Mouse (Mus musculus): ENCODE measurements at regions not wholly inside any gene's neighbourhood (a gene's known extent, or its start where the extent isn't known, plus 50 kb on each side); places are given as distances from the start of the nearest gene placed in this dataset.

DNA sequence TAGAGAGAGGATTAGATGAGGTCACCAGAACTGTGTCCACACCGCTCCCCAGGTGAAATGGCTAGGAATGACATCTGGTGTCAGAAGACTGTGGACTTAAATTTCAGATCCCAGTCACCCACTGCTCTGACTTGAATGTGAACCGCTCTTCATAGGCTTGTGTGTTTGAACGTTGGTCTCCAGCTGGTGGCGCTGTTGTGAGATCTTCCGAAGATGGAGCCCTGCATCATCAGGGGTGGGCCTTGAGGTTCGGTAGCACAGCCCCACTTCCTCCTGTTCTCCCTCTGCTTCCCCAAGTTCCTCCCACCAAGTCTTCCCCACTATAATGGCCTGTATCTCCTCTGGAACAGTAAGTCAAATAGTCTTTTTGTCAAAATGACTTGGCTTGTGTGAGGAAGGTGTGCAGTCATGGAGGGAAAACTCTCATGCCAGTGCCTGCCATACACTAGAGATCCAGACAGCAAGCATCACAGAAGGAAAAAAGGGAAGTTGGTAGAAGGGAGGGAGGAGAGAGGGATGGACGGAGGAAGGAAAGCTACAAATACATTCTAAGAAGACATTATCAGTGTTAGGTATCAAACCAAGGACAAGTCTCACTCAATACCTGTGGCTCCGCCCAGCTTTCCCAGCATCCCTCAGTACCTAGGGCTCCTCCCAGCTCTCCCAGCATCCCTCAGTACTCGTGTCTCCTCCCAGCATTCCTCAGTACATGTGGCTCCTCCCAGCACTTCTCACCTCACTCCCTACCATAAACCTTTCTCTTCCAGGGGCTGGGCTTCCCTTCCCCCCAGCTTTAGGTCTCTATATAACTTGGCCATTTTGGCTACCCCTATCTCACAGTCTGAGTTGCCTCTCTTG is 423.9 kb upstream of the Jarid2 start:
- no peak for DNase-seq

DNA sequence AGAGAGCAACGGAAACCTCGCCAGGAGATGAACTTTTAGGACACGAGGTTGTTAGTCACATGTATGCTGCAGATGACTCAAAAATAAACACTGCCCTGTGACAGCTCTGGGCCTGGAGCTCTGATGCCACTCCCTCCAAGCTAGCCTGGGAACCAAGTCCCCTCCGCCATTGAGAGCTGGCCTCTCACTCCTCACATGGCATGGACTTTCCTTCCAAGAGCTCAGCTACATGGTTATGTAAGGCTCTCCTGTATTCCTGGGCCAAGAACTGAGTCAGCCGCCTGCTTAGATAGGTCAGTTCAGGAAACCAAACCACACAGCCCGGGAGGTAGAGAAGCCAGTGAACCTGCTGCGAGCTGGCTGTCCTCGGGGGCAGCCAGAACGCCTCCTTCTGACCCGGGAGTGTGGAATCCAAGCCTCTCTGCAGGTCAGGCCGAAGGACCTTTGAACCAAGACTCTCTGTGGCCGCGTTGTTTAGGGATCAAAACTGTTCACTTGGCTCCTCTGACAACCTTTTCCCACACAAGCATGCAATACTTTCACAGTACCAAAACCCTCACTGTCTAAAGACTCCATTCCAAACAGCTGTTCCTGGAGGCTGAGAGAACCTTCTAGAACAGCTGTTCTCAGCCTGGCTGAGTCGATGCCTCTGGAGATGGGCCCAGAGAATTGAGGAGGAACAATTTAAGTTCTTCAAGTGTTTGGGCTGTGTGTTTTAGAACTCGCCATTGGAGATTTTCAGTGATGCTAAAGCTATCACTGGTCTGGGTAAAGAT is 422.8 kb upstream of the Jarid2 start:
- peak; percentile 58 for DNase-seq

DNA sequence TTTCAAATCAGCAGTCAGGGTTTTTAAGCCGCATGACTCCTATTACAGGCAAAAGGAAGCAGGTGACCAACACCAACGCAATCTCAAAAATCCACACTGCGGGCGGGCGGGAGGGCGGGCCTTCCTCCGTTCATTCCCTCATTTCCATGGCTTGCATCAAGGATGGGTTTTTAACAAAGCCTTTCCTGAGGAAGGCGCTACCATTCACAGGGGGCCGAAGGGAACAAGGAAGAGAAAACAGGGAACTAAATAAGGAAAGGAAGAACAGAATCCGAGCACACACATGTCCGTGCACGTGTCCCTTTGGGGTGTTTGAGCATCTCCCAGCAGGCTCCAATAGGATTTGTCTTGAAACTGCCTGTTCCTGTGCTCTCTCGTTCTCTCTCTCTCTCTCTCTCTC is 421.0 kb upstream of the Jarid2 start:
- no peak for DNase-seq

DNA sequence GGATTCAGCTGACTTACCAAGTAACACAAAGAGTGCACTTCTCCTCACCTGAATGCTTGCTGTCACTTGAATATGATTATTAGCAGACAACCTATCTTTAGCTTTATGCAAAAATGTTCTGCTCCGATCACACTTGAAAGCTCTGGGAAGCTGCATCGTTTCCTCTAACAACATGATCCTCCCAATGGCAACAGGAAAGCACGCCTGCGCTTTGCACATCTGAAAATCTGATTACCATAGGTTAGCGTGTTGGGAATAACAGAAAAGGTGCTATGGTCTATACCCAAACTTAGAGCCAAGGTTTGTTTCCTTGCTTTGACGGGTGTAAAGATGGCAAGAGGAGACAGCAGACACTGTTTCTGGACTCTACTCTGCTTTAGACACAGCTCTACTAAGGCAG is 417.0 kb upstream of the Jarid2 start:
- no peak for DNase-seq

DNA sequence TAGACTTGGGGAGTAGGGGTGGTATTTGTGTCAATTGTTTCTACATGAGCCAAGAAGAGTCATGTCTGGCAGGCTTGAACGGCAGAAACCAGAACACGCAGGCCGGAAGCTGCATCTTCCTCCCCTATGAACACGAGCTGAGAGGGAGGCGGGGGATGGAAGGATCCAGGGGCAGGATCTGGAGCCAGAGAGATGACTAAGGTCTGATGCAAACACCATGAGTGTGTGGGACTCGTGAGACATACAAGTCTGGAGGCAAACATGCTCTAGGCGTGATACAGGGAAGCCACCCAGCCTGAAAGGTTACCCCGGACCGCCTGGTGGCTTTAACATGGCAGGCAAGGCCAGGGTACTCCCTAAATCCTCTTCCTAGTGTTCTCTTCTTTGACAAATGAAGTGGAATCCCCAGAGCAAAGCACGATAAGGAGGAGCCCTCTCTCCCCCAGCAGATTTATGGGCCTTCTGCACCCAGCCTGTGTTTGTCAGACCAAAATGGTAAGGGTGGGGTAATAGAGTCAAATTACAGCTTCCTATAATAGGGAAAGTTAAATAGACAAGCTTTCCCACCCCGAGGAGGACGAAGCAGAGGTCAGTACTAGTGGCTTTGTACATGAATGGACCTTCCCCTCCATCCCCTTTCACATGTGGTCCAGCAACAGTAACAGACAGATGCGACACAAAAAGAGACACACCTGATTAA is 412.4 kb upstream of the Jarid2 start:
- peak; percentile 37 for DNase-seq

DNA sequence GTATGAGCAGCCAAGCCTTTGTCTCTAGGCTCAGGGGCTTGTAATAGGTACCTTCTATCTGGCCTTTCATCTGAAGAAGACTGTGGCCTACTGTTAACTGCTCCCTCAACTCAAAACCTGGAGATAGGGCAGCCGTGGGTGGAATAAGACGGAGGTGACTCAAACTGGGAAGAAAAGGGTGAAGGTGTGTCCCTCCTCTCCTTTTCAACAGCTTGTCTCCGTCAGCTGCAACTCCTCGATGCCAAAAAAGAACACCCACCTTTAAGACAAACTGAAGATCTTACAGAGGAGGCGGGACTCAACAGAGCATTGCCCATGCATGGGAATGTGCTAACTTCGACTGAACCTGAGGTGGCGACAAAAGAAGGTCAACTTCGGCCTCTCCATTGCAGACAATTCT is 411.7 kb upstream of the Jarid2 start:
- DNase-seq = no peak

DNA sequence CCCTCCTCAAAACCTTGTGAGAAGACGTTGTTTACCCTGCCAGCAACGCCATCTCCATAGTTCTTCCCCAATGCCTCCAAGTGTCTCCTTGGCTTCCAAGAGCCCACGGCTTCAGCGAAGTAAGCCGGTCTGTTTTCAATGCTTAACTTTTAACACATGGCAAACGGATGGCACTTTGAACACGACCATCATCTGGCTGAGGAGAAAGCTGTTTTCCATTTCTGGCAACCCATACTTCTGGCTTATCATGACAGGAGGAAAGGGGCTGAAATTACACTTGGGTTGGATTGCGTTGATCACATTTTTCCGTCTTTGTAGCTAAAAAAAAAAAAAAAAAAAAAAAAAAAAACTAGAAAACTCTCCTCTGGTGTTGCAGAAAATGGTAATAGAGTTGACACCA is 410.2 kb upstream of the Jarid2 start:
- no peak for DNase-seq

DNA sequence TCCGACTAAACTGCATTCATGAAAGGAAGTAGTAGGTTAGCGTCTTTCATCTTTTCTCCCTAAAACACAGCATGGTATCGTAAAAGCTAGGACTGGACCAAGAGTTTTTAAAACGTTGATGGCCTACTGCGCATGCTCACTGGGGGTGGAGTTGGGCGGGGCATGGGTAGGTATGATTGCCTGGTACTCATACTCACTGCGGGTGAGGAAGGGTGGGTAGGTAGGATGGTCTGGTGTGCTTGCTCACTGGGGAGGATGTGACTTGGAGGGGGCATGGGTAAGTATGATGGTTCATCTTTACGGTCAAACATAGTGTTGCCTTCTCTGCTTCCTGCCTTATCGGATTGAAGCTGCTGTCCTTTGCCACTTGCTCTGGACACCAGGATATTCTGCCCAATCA is 409.8 kb upstream of the Jarid2 start:
- DNase-seq = no peak

DNA sequence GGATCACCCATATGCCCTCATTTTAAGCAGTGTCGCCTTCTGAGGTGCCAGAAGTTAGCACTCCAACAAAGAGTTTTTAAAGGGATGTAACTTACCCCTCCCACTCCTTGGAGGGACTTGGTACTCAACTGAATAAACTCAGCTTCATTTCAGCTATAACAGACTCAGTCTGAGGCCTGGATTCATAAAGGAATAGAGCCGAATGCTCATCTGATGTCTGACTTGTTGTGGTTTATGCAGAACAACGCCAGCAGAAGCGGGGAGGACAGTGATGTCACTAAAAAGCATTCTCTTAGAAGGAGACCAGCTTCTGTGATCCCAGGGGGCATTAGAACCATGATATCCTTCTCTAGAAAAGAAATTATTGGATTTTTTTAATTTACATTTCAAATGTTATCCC is 409.0 kb upstream of the Jarid2 start:
- no peak for DNase-seq

DNA sequence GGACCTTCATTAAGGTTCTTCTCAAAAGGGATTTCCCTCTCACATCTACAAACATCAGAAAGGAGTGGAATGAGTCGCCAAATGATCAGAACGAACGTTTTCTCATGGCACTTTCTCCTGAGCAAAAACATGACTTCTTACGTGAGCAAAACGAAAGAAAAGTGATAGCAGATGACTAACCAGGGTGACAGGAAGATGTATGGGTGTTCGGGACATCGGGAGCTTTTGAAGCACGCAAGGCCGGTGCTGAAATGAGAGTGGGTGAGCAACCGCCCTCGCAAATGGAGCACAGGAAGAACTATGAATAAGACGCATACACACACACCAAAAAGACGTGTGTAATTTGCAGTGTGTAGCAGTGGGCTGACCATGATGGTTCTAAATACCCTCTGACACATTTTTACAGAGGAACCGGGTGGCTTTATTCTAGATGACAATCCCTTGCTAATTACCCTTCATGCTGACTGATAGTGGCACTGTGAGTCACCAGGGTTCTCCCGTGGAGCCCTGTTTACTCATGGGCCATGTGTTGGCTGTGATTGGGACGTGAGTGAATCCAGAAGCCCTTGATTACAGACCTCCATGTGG is 408.2 kb upstream of the Jarid2 start:
- DNase-seq = no peak

DNA sequence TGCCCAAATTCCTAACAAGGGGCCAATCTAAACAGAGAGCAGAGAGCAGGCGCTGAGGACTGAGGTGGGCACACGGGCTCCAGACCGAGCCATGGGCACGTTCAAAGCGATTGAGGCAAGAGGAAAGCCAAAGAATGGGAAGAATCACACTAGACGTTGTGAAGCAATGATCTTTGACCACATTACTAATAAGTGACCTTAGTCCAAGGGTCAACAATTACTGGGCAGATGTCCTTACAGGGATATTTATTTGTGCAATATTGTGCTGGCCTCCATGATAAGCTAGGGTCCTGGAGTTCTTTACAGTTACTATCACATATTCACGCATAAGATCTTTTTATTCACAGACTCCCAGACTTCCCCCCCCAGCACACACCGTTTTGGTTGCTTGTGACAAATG is 400.9 kb upstream of the Jarid2 start:
- DNase-seq = no peak

DNA sequence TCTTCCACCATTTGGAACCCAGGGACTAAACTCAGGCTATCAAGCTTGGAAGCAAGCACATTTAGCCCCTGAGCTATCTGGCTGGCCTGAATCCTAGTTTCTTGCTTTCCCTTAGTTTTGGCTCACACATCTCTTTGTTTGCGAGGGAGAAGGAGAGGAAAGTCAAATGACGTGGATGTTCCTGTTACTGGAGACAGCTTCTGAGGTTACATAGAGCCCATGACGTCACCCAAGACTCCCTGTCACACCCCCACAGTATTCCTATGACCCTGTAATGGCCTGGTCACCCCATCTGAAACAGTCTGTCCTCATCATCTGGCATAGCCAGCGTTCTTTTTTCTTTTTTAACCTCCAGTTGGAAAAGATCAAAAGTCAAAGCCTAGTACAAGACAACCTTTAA is 400.1 kb upstream of the Jarid2 start:
- DNase-seq = no peak

DNA sequence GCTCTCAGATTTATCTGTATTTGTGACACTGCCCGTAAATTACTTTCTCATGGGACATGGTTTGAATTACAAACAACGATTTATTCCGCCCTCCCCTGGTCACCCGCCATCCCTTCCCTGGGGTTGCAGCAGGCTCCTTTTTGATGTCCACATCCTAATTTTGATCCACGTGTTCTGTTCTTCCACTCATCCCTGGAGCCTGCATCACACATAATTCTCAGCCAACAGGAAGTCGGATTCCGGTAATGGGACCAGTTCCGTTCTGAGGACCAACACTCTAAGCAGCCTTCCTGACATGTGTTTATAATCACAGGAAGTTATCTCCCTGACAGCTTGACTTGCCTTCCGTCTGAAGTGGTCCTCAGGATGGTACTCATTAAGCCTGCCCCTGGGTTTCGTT is 399.6 kb upstream of the Jarid2 start:
- DNase-seq = peak; percentile 49

DNA sequence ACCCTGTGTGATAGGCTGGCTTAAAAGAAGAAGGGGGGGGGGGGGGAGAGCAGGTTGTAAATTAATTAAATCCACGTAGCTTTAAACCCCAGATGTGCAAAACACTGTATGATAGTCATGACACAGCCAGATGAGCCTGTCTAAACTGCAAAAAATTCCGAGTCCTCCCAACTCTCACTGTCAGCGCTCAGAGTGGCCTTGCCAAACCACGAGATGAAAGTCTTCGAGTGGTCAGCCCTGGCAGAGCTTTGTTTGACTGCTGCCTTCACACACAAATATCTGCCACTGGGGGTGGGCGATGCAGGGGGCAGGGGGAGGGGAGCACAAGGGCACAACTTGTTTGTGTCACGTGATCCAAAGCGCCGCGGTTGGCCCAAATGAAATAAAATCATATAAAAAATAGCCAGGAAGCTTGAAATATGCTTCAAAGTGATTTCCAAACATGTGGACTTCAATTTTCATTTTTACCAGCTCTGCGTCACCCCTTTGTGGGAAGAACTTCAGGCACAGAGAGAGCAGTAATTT is 396.5 kb upstream of the Jarid2 start:
- DNase-seq = no peak

DNA sequence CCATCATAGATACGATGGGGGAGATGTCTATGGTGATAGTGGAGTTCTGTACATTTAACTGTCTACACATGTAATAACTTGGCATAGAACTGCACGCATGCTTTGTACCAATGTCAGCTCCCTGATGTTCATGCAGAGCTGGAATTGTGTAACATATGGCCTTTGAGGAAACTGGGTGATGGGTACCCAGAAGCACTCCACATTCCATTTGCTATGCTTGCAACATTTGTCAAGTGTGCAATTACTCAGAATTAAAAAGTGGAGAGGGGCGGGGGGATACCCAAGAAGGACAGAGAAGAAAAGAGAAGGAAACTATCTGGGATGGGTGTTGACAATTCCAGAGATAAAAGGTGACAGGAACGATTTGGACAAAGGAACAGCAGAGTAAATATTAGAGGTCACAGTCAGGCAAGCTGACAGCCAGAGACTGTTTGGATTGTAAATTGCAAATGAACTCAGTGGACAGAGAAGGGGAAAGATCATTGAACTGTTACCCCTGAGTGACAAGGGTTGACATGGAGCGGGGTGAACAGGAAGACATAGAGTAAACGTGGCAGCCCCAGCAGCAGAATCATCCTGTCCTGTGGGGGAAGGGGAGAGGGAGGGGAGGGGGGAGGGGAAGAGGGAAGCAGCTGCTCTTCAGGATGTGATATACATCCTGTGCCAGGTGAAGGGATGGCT is 390.1 kb upstream of the Jarid2 start:
- DNase-seq = no peak

DNA sequence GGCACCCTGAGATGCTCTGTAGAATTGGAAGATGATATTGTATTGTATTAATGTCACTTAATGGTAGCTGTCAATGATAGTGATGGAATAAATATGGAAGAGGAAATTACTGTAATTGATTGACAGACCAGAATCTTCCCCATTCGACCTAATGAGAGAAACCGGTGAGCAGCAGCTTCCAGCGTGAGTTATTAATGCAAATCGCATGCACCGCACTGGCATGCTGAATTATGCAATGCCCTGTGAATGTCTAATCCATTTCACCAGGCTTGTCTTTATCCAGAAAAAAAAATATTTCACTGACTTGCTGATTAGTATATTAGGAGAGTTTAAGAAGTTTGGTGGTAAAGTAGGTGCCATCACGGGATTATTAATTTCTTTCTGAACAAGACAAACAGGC is 384.2 kb upstream of the Jarid2 start:
- no peak for DNase-seq

DNA sequence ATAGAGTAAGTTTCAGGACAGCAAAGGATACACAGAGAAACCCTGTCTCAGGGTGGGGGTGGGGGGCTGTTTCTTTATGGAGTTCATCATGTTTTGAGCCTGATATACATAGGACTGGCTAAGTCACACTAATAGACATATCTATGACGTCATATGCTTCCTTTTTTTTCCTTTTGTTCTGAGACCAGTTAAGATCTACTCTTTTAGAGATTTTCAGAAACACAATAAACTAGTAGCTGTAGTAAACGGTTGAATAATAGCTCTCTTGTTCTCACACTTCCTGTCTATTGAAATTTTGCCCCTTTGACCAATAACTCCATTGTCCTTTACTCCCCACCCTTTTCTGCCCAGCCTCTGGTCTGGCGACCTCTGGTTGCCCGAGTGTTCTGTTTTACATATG is 382.6 kb upstream of the Jarid2 start:
- DNase-seq = no peak

DNA sequence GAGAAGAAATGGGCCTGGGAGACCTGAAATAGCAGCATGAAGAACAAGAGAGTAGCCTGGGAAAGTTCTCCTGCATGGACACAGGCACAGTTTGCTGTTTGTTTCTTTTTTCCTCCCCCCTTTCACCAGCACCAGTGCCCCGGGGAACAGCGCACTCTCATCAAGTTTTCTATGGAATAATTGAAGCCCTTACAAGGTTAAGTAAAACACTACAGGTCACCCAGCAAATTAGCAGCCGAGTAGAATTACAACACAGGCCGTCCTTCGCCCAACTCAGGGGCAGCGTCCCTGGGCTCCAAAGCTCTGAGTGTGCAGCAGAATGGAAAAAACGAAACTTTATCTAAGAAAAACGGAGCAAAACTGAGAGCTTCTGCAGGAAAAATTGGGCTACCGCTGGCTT is 381.6 kb upstream of the Jarid2 start:
- peak; percentile 35 for DNase-seq

DNA sequence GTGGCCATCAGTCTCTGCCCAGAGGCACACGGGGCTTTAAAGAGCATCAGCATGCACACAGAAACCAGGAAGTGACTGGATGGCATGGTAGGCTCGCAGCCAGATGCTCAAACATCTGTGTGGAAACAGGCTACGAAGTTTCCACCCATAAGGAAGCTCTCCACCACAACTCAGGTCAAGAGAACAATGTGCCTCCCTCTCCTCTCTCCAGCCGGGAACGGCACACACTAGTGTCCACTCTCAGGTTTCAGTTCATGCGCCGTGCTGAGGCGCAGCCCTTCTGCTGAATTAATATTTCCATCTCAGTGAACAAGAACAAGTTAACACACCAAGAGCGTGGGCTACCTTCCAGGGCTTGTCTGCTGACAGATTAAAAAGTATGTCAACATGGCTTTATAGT is 375.4 kb upstream of the Jarid2 start:
- DNase-seq = peak; percentile 54

DNA sequence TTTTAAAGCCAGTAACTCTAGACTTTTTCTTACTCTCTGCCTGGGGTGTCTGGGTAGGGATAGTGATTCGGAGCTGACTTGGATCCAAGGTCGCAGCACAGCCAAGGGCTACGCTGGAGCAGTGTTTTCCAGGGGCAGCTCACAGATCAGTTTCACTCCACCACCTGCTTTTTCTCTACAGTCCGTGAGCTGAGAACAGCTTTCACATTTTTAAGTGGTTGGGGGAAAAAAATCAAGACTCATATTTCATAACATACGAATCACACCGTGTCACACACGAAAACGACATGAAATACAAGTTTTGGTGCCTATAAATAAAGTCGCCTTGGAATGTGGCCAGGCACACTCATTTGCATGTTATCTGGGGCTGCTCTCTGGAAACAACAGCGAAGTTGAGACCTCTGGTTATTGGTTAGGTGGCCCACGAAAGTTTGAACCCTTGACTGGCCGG is 373.5 kb upstream of the Jarid2 start:
- DNase-seq = peak; percentile 54

DNA sequence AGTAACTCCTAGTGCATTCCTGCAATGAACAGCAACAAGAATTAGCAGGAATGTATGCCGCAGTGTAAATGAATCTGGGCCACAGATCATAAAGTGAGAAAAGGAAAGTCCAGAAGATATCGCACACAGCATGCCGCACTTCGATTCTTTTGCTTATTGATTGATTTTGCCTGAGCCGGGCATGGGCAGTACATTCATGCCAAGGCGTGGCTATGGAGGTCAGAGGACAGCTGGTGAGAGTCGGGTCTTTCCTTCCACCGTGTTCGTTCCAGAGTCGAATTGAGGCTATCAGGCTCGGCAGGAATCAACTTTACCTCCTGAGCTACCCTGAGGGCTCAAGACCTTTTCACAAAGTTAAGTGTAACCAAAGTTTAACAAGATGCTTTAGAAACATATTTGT is 372.3 kb upstream of the Jarid2 start:
- DNase-seq = no peak

DNA sequence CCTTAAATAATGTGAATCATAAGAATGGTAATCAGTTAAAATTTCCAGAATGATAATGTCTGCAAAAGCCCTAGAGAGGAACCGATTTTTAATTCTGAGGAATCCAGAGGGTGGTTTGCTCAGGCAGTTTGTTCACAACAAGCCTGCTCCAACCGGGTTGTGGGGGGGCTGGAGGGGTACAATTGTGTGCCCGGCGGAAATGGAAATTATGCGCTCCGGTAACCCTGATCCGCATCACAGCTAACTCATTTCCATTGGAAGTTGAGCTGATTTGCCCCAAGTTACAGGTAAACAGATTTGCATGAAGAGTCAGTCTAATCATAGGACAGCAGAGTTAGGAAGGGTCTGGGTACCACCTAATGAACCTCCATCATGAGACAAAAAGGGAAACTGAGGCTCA is 369.9 kb upstream of the Jarid2 start:
- peak; percentile 9 for DNase-seq

Data from kidney, postnatal 10 days (tissue).